Mouse (Mus musculus): ENCODE measurements around the gene Msmb.

DNA sequence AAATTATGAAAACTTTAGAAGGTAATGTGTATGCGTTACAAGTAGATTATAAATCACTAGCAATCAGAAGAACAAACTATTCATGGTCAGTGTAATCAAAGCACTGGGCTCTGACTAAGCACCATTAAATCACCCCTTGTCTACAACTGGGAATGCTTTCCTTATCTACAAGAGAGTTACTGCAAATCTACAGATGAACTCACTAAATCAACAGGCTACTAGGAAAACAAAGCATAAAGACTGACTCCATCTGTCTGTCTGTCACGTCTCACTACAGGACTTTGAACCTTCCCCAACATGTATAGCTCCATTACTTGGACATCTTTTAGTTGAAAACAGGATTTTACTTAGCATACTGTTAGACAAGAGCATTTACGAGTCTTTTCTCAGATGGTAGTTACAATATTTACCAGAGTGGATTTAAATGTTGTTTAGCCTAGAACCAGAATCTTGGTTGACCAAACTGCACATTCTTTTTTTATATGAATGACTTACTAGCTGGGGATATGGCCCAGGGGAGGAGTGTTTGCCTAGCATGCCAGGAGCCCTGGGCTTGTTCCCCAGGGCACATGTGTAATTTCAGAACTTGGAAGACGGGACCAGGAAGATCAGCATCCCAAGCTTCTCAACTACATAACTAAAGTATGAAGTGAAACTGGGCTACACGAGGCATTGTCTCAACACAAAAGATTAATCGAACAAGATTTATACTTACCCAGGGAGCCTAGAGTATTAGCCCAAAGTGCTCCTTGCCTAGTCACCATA, 49.0 kb downstream of the Msmb start:
- no peak for TF ChIP-seq CTCF (IDR thresholded peaks at IDR 0.05; ENCODE audit: borderline replicate concordance, insufficient read depth, low read depth, low read length)
- no peak for TF ChIP-seq POLR2A (IDR thresholded peaks at IDR 0.05; ENCODE audit: borderline replicate concordance, insufficient read depth, low read length)

All from cerebellum, adult 2 months (tissue).